ENCODE assay signal across 8 mouse cellular contexts in genomic region chr3:88834951-88835491, GRCm38 (mm10). TPM values are rescaled to one million over a fixed set of nuclear protein-coding genes. Genes with fewer than 3 reads are reported as not detected.
DNase-seq lines count a peak whose midpoint lies in the region; ATAC-seq lines count a peak whose summit lies in the region.
"Not testable (repeated sequence)": the region's sequence is repeated elsewhere in the genome, so short reads cannot be mapped to it uniquely, and the experiment has no call there.

Gene Gon4l, plus strand, starts transcription at chr3:88835231.

- intact Hi-C loops in left cerebral cortex, postnatal 14 days (cut with DNase I) = not testable (repeated sequence)

- not testable (repeated sequence) for H3K9me3 ChIP-seq in embryonic facial prominence, embryonic 12.5 days; intestine, embryonic 16.5 days (ENCODE audit: control insufficient read depth, low read length); megakaryocyte, embryonic 14.5 days

- not testable (repeated sequence) for H3K4me1 ChIP-seq in embryonic facial prominence, embryonic 12.5 days; intestine, embryonic 16.5 days (ENCODE audit: control insufficient read depth, insufficient read depth, low read length)
- H3K4me1 ChIP-seq in megakaryocyte, embryonic 14.5 days = peaks cover 14% of the 10 kb centered on the region

- H3K9ac ChIP-seq in embryonic facial prominence, embryonic 12.5 days = 0 out of 2 replicates have a peak within 1 kb of the TSS, but pooled peaks have one; percentile 33
- peak within 1 kb of the TSS; percentile 43; the same call in 1 of the 2 replicates for H3K9ac ChIP-seq in intestine, embryonic 16.5 days (ENCODE audit: low read depth, low read length)

- H3K27me3 ChIP-seq in embryonic facial prominence, embryonic 12.5 days; intestine, embryonic 16.5 days (replicated peaks; ENCODE audit: control insufficient read depth, insufficient read depth, low read length); megakaryocyte, embryonic 14.5 days (replicated peaks): not testable (repeated sequence)

- peak within 1 kb of the TSS; percentile 75; the same call in 1 of the 2 replicates for H3K27ac ChIP-seq in embryonic facial prominence, embryonic 12.5 days
- H3K27ac ChIP-seq in intestine, embryonic 16.5 days (ENCODE audit: low read length) = not testable (repeated sequence)

- ATAC-seq in embryonic facial prominence, embryonic 12.5 days (ENCODE audit: insufficient number of reproducible peaks, insufficient read depth, low FRiP score, low TSS enrichment) = peak; percentile 54; the same call in 1 of the 2 replicates
- peak; percentile 78 for ATAC-seq in intestine, embryonic 16.5 days

- peak within 1 kb of the TSS; percentile 44 for H3K4me2 ChIP-seq in embryonic facial prominence, embryonic 12.5 days (replicated peaks)
- peak within 1 kb of the TSS; percentile 48 for H3K4me2 ChIP-seq in intestine, embryonic 16.5 days (ENCODE audit: low read depth, low read length)

- H3K36me3 ChIP-seq in embryonic facial prominence, embryonic 12.5 days; intestine, embryonic 16.5 days (ENCODE audit: control insufficient read depth, insufficient read depth, low read length): not testable (repeated sequence)
- H3K36me3 ChIP-seq in megakaryocyte, embryonic 14.5 days (replicated peaks; ENCODE audit: low read length) = peaks cover 14% of the 10 kb centered on the region

- WGBS in embryonic facial prominence, embryonic 12.5 days = 3% methylated on average over 22 of the region's 39 CpGs
- 2% methylated on average over 23 of the region's 39 CpGs for WGBS in intestine, embryonic 16.5 days

- peak within 1 kb of the TSS; percentile 38 for H3K4me3 ChIP-seq in embryonic facial prominence, embryonic 12.5 days
- H3K4me3 ChIP-seq in intestine, embryonic 16.5 days (ENCODE audit: low read length) = peak within 1 kb of the TSS; percentile 43
- peak within 1 kb of the TSS; percentile 90 for H3K4me3 ChIP-seq in megakaryocyte, embryonic 14.5 days (replicated peaks)

- peak; percentile 65 for DNase-seq in 3T3-L1 (ENCODE audit: low read depth, low spot score)
- DNase-seq in adrenal gland, postnatal 25 days = not testable (repeated sequence)
- DNase-seq in heart, adult 11 months = peak; percentile 94
- peak in 1 of 2 experiments; percentile 43 for DNase-seq in left cerebral cortex, postnatal 14 days (ENCODE audit: low spot score in 2 of 2)
- DNase-seq in right cerebral cortex, postnatal 25 days = peak; percentile 38

RNA-seq across cellular contexts. Expression of gene Gon4l, which starts in this region (rescaled TPM):
- 35.2 and 40.3 TPM in 2 replicates for total RNA-seq in adrenal gland, postnatal 25 days (2021)
- 16.4 and 18.2 TPM in 2 replicates for polyA plus RNA-seq in embryonic facial prominence, embryonic 12.5 days (2016; fragmentation: Nextera tagmentation; extraction: Ambion mirVana)
- 6.6 and 7.0 TPM in 2 replicates for polyA plus RNA-seq in intestine, embryonic 16.5 days (2015; fragmentation: Nextera tagmentation; extraction: Ambion mirVana)
- 10 to 100 TPM; 41.6 to 42.3 TPM for total RNA-seq in left cerebral cortex, postnatal 14 days (2021)
- 4.2 and 8.3 TPM in 2 replicates for polyA plus RNA-seq in megakaryocyte, embryonic 14.5 days (2012; ENCODE audit: insufficient read depth, low replicate concordance)

Comparison
In these comparisons a context has a peak if more than half of its experiments do, and no peak if none do; other contexts are left out.
1. H3K4me3 ChIP-seq: peak in every context shown above with its lines; median percentile 90 in megakaryocyte, embryonic 14.5 days; 43 in intestine, embryonic 16.5 days; 38 in embryonic facial prominence, embryonic 12.5 days.